Mouse (Mus musculus) heart, embryonic 11.5 days (tissue): ENCODE data around the gene Arid5a. TPM values are rescaled to one million over a fixed set of nuclear protein-coding genes. Genes with fewer than 3 reads are reported as not detected.

Experiments
- ATAC-seq: fragments of 200-750 bp; cut with Nextera tagmentation; replicated peaks from 2 replicates; pipeline ENCODE4 v1.8.0; 2017; ENCODE audit warnings: moderate library complexity; ENCODE audit not compliant: insufficient number of reproducible peaks, low FRiP score, low TSS enrichment
- H3K27ac ChIP-seq: fragments of 300-500 bp; sonication (generic); 2 replicates; pipeline ENCODE4 v1.5.1; 2014; ENCODE audit warnings: mild to moderate bottlenecking, low read depth, low read length
- H3K27me3 ChIP-seq: fragments of 300-500 bp; sonication (generic); 2 replicates; pipeline ENCODE4 v1.6.1; 2014; ENCODE audit warnings: mild to moderate bottlenecking, low read length, mixed read lengths; ENCODE audit not compliant: control insufficient read depth, insufficient read depth
- H3K36me3 ChIP-seq: fragments of 300-500 bp; sonication (generic); 2 replicates; pipeline ENCODE4 v1.6.1; 2014; ENCODE audit warnings: mild to moderate bottlenecking, low read length, moderate library complexity, mixed read lengths; ENCODE audit not compliant: control insufficient read depth, insufficient read depth
- H3K4me1 ChIP-seq: fragments of 300-500 bp; sonication (generic); 2 replicates; pipeline ENCODE4 v1.6.1; 2014; ENCODE audit warnings: low read length; ENCODE audit not compliant: control insufficient read depth, insufficient read depth
- H3K4me2 ChIP-seq: fragments of 300-500 bp; sonication (generic); 2 replicates; pipeline ENCODE4 v1.6.1; 2014; ENCODE audit warnings: mild to moderate bottlenecking, moderate library complexity
- H3K4me3 ChIP-seq: fragments of 300-500 bp; sonication (generic); 2 replicates; pipeline ENCODE4 v1.5.1; 2014; ENCODE audit warnings: low read depth, low read length
- H3K9ac ChIP-seq: fragments of 300-500 bp; sonication (generic); 2 replicates; pipeline ENCODE4 v1.6.1; 2014; ENCODE audit warnings: mild to moderate bottlenecking, low read depth, low read length, moderate library complexity
- H3K9me3 ChIP-seq: fragments of 300-500 bp; sonication (generic); replicated peaks from 2 replicates; pipeline ENCODE4 v1.6.1; 2016; ENCODE audit warnings: low read length; ENCODE audit not compliant: control insufficient read depth
- WGBS: fragments of 180-500 bp; shearing (Covaris S2); extraction: QIAGEN DNeasy Blood & Tissue Kit; methylation state at CpG from one replicate; pipeline ENCODE4 v1.1.7; 2014; ENCODE audit not compliant: insufficient replicate concordance; 5-methylcytosine and 5-hydroxymethylcytosine counted together
- polyA plus RNA-seq: library from polyadenylated mRNA; unstranded; fragments of >200 nt; fragmentation: Nextera tagmentation; extraction: Ambion mirVana; gene quantifications from 2 replicates; pipeline ENCODE4 v1.2.1, GENCODE M21; 2014

Gene Arid5a
- polyA plus RNA-seq, 1 experiment from 2014 or later = 5.6 TPM

DNA sequence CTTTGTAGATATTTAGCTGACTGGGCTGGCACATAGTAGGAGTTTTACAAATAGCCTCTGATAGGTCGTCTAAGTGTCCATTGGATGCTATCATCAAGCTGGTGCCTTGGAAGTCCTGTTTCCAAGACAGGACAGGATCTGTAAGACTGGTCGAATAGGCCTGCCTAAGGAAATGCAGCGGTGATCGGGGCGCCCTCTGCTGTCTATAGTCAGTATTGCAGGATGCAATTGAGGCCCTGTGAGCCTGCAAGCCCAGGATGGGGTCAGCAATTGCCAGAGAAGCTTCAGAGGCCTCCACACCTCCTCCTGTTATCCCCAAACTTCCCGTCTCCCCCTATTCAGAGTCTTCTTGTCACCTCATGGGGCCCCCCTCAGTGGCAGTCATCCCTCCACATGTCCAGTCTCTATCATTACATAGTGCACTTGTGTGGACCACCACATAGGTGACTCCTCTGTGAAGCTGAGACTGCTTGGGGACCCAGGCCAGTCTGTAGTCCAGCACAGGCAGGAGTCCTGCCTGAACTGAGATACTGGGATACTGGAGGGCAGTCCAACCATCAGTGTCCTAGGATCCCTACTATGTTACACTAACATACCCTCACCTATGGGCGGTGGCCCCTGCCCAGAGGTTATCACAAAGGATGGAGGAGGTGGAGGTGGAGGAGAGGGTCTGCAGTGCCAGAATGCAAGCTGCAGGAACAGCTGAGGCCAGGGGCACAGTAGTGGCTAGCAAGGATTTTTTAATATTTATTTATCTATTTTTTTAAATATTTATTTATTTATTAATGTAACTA lies 30.1 kb upstream of the Arid5a start:
- Histone ChIP-seq H3K9me3 (no peaks in the 10 kb centered on the region), H3K36me3 (no peaks in the 10 kb centered on the region), H3K9ac (no peak overlapping the region), H3K27ac (no peak overlapping the region), H3K4me1 (peaks cover 14% of the 10 kb centered on the region), H3K27me3 (no peaks in the 10 kb centered on the region), H3K4me3 (no peak overlapping the region), H3K4me2 (no peak overlapping the region)
- WGBS = 24% methylated on average over 7 of the region's 7 CpGs
- no peak for ATAC-seq

DNA sequence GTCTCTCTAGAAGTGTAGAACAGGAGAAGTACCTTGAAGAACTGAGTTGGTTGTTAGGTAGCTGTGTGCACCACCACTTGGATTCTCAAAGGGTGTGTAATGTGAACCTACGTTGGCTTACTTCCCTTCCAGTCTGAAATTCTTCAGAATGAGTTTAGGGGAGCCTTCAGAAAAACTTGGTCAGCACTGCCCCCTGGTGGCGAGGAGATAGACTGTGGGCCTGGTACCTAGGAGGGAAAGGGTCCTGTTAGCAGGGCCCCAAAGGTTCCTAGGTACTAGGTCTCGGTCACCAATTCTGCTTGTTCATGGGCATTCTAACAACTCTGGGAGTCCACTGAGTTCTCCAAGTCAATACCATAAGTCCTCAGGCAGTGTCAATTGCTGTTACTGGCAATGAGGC lies 28.3 kb upstream of the Arid5a start:
- Histone ChIP-seq H3K9me3 (no peaks in the 10 kb centered on the region), H3K4me2 (no peak overlapping the region), H3K36me3 (no peaks in the 10 kb centered on the region), H3K4me1 (no peaks in the 10 kb centered on the region), H3K27me3 (no peaks in the 10 kb centered on the region), H3K4me3 (no peak overlapping the region), H3K27ac (no peak overlapping the region), H3K9ac (no peak overlapping the region)
- WGBS = 17% methylated on average over 3 of the region's 3 CpGs
- ATAC-seq = no peak

DNA sequence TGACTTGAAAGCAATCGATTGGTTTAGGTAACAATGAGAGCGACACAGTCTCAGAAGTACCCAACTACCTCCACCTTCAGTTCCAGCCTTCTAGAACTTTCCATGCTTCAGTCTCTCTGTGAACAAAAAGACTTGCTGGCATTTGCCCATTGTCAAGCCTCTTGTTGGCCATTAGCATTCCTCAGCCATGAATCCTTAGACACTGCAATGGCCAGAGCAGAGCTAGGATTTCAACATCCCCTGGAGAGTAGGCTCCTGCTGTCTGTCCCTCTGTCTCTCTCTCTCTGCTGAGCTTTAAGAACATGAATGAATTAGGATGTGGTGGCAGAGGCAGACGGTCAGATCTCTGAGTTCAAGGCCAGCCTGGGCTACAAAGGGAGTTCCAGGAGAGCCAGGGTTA lies 26.6 kb upstream of the Arid5a start:
- WGBS = 91% methylated on average over 3 of the region's 3 CpGs
- no peak for ATAC-seq
- H3K4me3 ChIP-seq = no peak overlapping the region
- no peaks in the 10 kb centered on the region for H3K4me1 ChIP-seq
- no peaks in the 10 kb centered on the region for H3K9me3 ChIP-seq
- H3K27ac ChIP-seq = no peak overlapping the region
- no peak overlapping the region for H3K9ac ChIP-seq
- no peaks in the 10 kb centered on the region for H3K36me3 ChIP-seq
- no peaks in the 10 kb centered on the region for H3K27me3 ChIP-seq
- H3K4me2 ChIP-seq = no peak overlapping the region

DNA sequence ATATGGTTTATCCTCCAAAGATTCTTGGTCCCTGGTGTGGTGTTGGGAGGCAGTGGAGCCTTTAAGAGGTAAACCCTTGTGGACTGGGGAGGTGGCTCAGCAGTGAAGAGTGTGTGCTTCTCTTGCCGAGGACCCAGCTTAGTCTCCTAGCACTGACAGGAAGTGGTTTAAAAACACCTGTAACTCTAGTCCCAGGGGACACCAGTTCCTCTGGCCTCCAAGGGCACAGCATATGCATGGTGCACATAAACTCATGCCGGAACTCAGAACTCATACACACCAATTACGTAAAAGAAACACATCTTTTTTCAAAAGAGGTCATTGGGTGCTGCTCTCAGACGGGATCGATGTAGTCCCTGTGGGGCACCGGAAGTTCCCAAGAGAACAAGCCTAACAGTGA lies 25.7 kb upstream of the Arid5a start:
- H3K4me2 ChIP-seq = no peak overlapping the region
- H3K4me1 ChIP-seq = no peaks in the 10 kb centered on the region
- no peak for ATAC-seq
- H3K9me3 ChIP-seq = no peaks in the 10 kb centered on the region
- no peak overlapping the region for H3K4me3 ChIP-seq
- H3K36me3 ChIP-seq = no peaks in the 10 kb centered on the region
- H3K9ac ChIP-seq = no peak overlapping the region
- H3K27ac ChIP-seq = no peak overlapping the region
- WGBS = 79% methylated on average over 6 of the region's 6 CpGs
- H3K27me3 ChIP-seq = no peaks in the 10 kb centered on the region

DNA sequence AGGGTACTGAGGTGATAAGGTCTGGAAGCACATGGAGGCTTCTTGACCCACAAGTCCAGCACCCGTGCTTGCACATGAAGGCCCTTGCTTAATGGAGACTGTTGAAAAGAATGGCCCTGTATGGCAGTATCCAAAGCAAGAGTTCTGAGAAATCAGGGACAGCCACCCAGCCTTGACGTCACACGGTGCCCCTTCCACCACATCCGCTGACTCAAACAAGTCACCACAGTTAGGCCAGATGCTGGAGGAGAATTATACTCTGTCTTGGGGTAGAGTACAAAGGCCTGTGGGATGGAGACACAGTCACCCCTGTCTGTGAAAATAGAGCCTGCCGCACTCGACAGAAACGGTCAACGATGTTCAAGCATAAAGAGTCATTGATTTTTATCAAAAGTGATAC lies 14.1 kb upstream of the Arid5a start:
- no peak overlapping the region for H3K4me3 ChIP-seq
- H3K27me3 ChIP-seq = peaks cover 19% of the 10 kb centered on the region
- H3K9me3 ChIP-seq = no peaks in the 10 kb centered on the region
- no peak overlapping the region for H3K4me2 ChIP-seq
- H3K36me3 ChIP-seq = no peaks in the 10 kb centered on the region
- H3K27ac ChIP-seq = no peak overlapping the region
- no peak overlapping the region for H3K9ac ChIP-seq
- WGBS = 86% methylated on average over 8 of the region's 8 CpGs
- ATAC-seq = no peak
- H3K4me1 ChIP-seq = no peaks in the 10 kb centered on the region

DNA sequence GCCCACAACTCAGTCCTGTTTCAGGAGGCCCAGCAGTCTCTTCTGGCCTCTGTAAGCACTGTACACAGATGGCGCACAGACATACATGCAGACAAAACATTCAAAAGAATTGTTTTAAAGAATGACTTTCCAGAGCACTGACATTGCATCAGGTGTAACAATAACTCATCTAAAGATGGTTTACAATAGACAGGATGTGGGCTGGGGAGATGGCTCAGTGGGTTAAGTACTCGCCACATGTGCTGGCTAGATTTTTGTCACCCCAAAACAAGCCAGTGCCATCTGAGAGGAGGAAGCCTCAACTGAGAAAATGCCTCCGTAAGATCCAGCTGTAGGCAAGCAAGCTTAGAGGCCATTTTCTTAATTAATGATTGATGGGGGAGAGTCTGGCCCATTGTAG lies 13.1 kb upstream of the Arid5a start:
- Histone ChIP-seq H3K27me3 (peaks cover 28% of the 10 kb centered on the region), H3K4me3 (no peak overlapping the region), H3K36me3 (no peaks in the 10 kb centered on the region), H3K9me3 (no peaks in the 10 kb centered on the region), H3K27ac (no peak overlapping the region), H3K9ac (no peak overlapping the region), H3K4me1 (no peaks in the 10 kb centered on the region), H3K4me2 (no peak overlapping the region)
- ATAC-seq = no peak
- WGBS = 71% methylated on average over 3 of the region's 3 CpGs

DNA sequence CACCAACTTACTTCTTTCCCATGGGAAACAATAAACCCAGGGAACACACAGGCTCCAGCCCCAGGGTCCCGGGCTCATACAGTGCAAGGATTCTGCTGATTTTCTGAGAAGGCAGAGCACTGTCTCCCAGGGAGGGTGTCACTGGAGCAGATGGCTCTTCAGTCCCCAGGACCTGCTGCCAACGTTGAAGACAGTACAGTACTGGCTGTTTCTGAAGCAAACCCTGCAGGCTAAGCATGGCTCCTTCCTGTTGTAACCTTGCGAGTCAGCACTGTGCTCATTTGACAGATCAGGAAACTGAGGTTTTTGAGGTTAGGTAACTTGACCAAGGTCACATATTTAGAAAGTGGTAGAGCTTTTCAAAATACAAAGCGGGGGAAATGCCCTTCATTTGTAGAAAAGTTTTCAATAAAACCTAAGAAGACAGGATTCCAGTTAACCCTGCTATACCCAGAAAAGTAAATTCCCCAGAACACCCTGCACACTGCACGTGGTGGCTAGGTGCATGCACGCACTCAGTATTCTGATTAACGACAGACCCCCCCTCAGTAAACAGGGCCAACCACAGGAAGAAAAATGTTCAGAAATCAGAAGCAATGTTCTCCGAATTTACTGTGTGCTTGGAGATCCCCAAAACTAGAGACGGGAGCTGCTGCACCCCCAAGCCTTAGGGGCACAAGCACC lies 10.9 kb upstream of the Arid5a start:
- Histone ChIP-seq H3K4me2 (no peak overlapping the region), H3K4me1 (no peaks in the 10 kb centered on the region), H3K27ac (no peak overlapping the region), H3K36me3 (no peaks in the 10 kb centered on the region), H3K9me3 (no peaks in the 10 kb centered on the region), H3K27me3 (peaks cover 39% of the 10 kb centered on the region), H3K4me3 (no peak overlapping the region), H3K9ac (no peak overlapping the region)
- ATAC-seq = no peak
- 66% methylated on average over 9 of the region's 9 CpGs for WGBS

DNA sequence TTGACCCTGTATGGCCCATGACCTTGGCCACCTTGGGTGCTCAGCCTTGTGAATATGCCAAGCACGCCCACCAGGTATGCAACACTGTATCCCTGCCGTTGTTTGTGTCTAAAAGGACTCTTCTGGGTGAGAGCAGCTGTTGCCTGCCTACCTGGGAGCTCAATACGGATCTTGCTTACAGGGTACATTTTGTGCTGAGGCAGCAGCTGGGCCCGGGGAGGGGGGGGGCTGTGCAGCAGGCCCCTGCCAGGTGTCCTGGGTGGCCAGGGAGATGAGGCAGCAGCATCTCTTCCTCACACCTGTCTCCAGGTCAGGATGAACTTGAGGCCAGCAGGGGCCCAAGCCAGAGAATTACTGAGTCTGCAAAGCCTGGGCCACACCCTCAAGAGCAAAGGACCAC lies 9.4 kb upstream of the Arid5a start:
- H3K4me3 ChIP-seq = no peak overlapping the region
- H3K4me1 ChIP-seq = 0 out of 2 replicates have a peak, but pooled peaks cover 4% of the 10 kb centered on the region
- no peaks in the 10 kb centered on the region for H3K9me3 ChIP-seq
- ATAC-seq = no peak
- WGBS = 65% methylated on average over 4 of the region's 4 CpGs
- no peak overlapping the region for H3K9ac ChIP-seq
- H3K27ac ChIP-seq = no peak overlapping the region
- H3K36me3 ChIP-seq = no peaks in the 10 kb centered on the region
- peaks cover 39% of the 10 kb centered on the region for H3K27me3 ChIP-seq
- no peak overlapping the region for H3K4me2 ChIP-seq

DNA sequence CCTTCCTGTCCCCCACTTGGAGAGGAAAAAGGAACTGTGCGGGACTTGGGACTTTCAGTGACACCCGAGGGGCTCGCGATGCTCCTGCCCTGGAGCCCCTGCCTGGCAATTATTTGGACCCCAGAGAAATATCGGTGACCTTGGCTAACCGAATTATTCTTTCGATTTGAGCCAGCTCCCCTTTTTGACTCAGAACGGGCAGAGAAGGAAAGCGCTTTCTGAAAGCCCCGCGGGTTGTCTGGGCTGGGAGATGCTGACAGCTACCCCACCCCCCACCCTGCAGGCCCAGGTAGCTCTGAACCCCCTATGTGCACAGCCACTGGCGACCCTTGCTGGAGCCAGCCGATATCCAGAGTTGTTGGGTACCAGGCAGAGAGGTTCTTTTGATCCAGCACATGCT lies 8.4 kb upstream of the Arid5a start:
- 35% methylated on average over 13 of the region's 13 CpGs for WGBS
- no peaks in the 10 kb centered on the region for H3K9me3 ChIP-seq
- no peak overlapping the region for H3K27ac ChIP-seq
- no peak overlapping the region for H3K4me3 ChIP-seq
- no peak for ATAC-seq
- no peak overlapping the region for H3K4me2 ChIP-seq
- H3K4me1 ChIP-seq = 0 out of 2 replicates have a peak, but pooled peaks cover 5% of the 10 kb centered on the region
- H3K27me3 ChIP-seq = peaks cover 39% of the 10 kb centered on the region
- H3K36me3 ChIP-seq = no peaks in the 10 kb centered on the region
- no peak overlapping the region for H3K9ac ChIP-seq
